28 mouse cellular contexts compared by ENCODE assay signal in genomic region chr14:44362301-44362700, GRCm38 (mm10). TPM values are rescaled to one million over a fixed set of nuclear protein-coding genes. Genes with fewer than 3 reads are reported as not detected.
DNase-seq lines count a peak whose midpoint lies in the region; ATAC-seq and TF ChIP-seq lines count a peak whose summit lies in the region.
"Not testable (repeated sequence)": the region's sequence is repeated elsewhere in the genome, so short reads cannot be mapped to it uniquely, and the experiment has no call there.
"Had no signal": no experiment of that assay in that cellular context is flagged by ENCODE, and none has a peak within 500 bp of the region (broad histone marks: within the 10 kb centered on the region; RNA-seq: fewer than 3 reads in every experiment).

No protein-coding gene starts in this region.

- H3K4me1 ChIP-seq in E14TG2a.4 (replicated peaks; ENCODE audit: low read depth, low read length); heart, adult 2 months (ENCODE audit: control insufficient read depth, insufficient read depth, low read length); intestine, postnatal 0 days (replicated peaks; ENCODE audit: control insufficient read depth, insufficient read depth, low read length); limb, embryonic 14.5 days (ENCODE audit: control insufficient read depth, insufficient read depth, low read length); midbrain, postnatal 0 days (ENCODE audit: insufficient read depth, low read length): not testable (repeated sequence)

- H3K79me2 ChIP-seq in heart, adult 2 months (replicated peaks; ENCODE audit: control insufficient read depth, insufficient read depth, low read length): not testable (repeated sequence)

- DNase-seq in ZHBTc4 (ENCODE audit: low read depth, low spot score): peak; percentile 41
- DNase-seq in embryo, embryonic 11 days: peak; percentile 2
- not testable (repeated sequence) for DNase-seq in heart, adult 2 months
- peak; percentile 4 for DNase-seq in limb, embryonic 14.5 days (ENCODE audit: low spot score)
- DNase-seq in midbrain, postnatal 0 days (ENCODE audit: low spot score): peak; percentile 1

- not testable (repeated sequence) for H3K4me3 ChIP-seq in E14TG2a.4 (replicated peaks; ENCODE audit: low read length); heart, adult 2 months; intestine, postnatal 0 days (ENCODE audit: low read depth, low read length); limb, embryonic 14.5 days (replicated peaks; ENCODE audit: low read length); midbrain, postnatal 0 days (ENCODE audit: low read depth, low read length)

- H3K9ac ChIP-seq in heart, adult 2 months (ENCODE audit: low read depth, low read length); intestine, postnatal 0 days (ENCODE audit: low read depth, low read length); limb, embryonic 14.5 days (ENCODE audit: low read depth, low read length, severe bottlenecking); midbrain, postnatal 0 days (replicated peaks; ENCODE audit: low read length, poor library complexity, severe bottlenecking): not testable (repeated sequence)

- H3K36me3 ChIP-seq in E14TG2a.4 (ENCODE audit: insufficient read depth, low read length); heart, adult 2 months (ENCODE audit: control insufficient read depth, insufficient read depth, low read length); intestine, postnatal 0 days (ENCODE audit: control insufficient read depth, insufficient read depth); limb, embryonic 14.5 days (ENCODE audit: control insufficient read depth, insufficient read depth, low read length); midbrain, postnatal 0 days (ENCODE audit: insufficient read depth, low read length): not testable (repeated sequence)

- not testable (repeated sequence) for TF ChIP-seq EP300 in heart, adult 2 months (IDR thresholded peaks at IDR 0.05; ENCODE audit: insufficient read depth, low read depth, low read length)

- H3K27ac ChIP-seq in heart, adult 2 months; intestine, postnatal 0 days (ENCODE audit: low read depth, low read length); limb, embryonic 14.5 days (replicated peaks; ENCODE audit: low read depth, low read length); midbrain, postnatal 0 days (ENCODE audit: low read depth, low read length): not testable (repeated sequence)

- not testable (repeated sequence) for H3K4me2 ChIP-seq in intestine, postnatal 0 days (replicated peaks; ENCODE audit: low read depth); limb, embryonic 14.5 days (replicated peaks; ENCODE audit: low read depth, low read length, severe bottlenecking); midbrain, postnatal 0 days (ENCODE audit: low read depth, low read length, poor library complexity, severe bottlenecking)

- H3K9me3 ChIP-seq in E14TG2a.4 (ENCODE audit: low read length); intestine, postnatal 0 days (ENCODE audit: control insufficient read depth); limb, embryonic 14.5 days (ENCODE audit: control insufficient read depth, low read length); midbrain, postnatal 0 days (ENCODE audit: low read length): not testable (repeated sequence)

- intact Hi-C loops in heart, adult 2 months (cut with DNase I): not testable (repeated sequence)

- H3K27me3 ChIP-seq in E14TG2a.4 (ENCODE audit: insufficient read depth, low read length); heart, adult 2 months (ENCODE audit: control insufficient read depth, insufficient read depth, low read length); intestine, postnatal 0 days (replicated peaks; ENCODE audit: control insufficient read depth, insufficient read depth, low read length); limb, embryonic 14.5 days (ENCODE audit: control insufficient read depth, insufficient read depth, low read length); midbrain, postnatal 0 days (ENCODE audit: insufficient read depth, low read length): not testable (repeated sequence)

- not testable (repeated sequence) for ATAC-seq in intestine, postnatal 0 days; limb, embryonic 14.5 days (ENCODE audit: low FRiP score, low read depth); midbrain, postnatal 0 days (ENCODE audit: low FRiP score)

- TF ChIP-seq POLR2A in heart, adult 2 months (IDR thresholded peaks at IDR 0.05; ENCODE audit: insufficient read depth, low read depth, low read length); limb, embryonic 14.5 days (IDR thresholded peaks at IDR 0.05; ENCODE audit: borderline replicate concordance, extremely low read depth, insufficient read depth, insufficient read length): not testable (repeated sequence)

- peak; percentile 35 for TF ChIP-seq CTCF in E14TG2a.4 (conservative IDR thresholded peaks at IDR 0.05; ENCODE audit: low read length)
- TF ChIP-seq CTCF in heart, adult 2 months (IDR thresholded peaks at IDR 0.05): peak; percentile 31
- TF ChIP-seq CTCF in intestine, postnatal 0 days (IDR thresholded peaks at IDR 0.05; ENCODE audit: low read depth): peak; percentile 47
- TF ChIP-seq CTCF in midbrain, postnatal 0 days (IDR thresholded peaks at IDR 0.05): peak; percentile 60

RNA-seq across cellular contexts. Expression of gene Gm8229, which starts 2.9 kb away (rescaled TPM):
- total RNA-seq in heart, adult 2 months (2021): not detected
- not detected in 2 replicates for polyA plus RNA-seq in heart, adult 2 months (2012; rRNA removed)
- not detected in 2 replicates for polyA plus RNA-seq in intestine, postnatal 0 days (2015; fragmentation: Nextera tagmentation; extraction: Ambion mirVana)
- not detected in 2 replicates for polyA plus RNA-seq in limb, embryonic 14.5 days (2012; rRNA removed)
- not detected in 2 replicates for polyA plus RNA-seq in limb, embryonic 14.5 days (2014; fragmentation: Nextera tagmentation; extraction: Ambion mirVana)
- 0.24 TPM in 1 of 2 replicates, not detected in the other for total RNA-seq in midbrain, postnatal 0 days (2014; rRNA removed)
- polyA plus RNA-seq in midbrain, postnatal 0 days (2015; fragmentation: Nextera tagmentation; extraction: Ambion mirVana): not detected in 2 replicates
- total RNA-seq: adrenal gland, postnatal 25 days; gastrocnemius, postnatal 14 days; heart, postnatal 14 days; layer of hippocampus, adult 8-10 months; layer of hippocampus, postnatal 36 days; left cerebral cortex, postnatal 25 days; MEL; neutrophil, adult 5-6 weeks had no signal
- polyA plus RNA-seq: cortical plate, adult 2 months; forebrain, embryonic 16.5 days; heart, embryonic 12.5 days; hindbrain, embryonic 12.5 days; intestine, embryonic 14.5 days; limb, embryonic 13.5 days; liver, embryonic 14.5 days; lung, embryonic 16.5 days; macrophage; midbrain, embryonic 16.5 days; small intestine, adult 2 months; stomach, embryonic 16.5 days; thymus, adult 2 months had no signal

RNA-seq across cellular contexts. Expression of gene Gm5930, which starts 23.9 kb away (rescaled TPM):
- total RNA-seq in heart, adult 2 months (2021): not detected
- not detected in 2 replicates for polyA plus RNA-seq in heart, adult 2 months (2012; rRNA removed)
- not detected in 2 replicates for polyA plus RNA-seq in intestine, postnatal 0 days (2015; fragmentation: Nextera tagmentation; extraction: Ambion mirVana)
- polyA plus RNA-seq in limb, embryonic 14.5 days (2012; rRNA removed): not detected in 2 replicates
- not detected in 2 replicates for polyA plus RNA-seq in limb, embryonic 14.5 days (2014; fragmentation: Nextera tagmentation; extraction: Ambion mirVana)
- not detected in 2 replicates for total RNA-seq in midbrain, postnatal 0 days (2014; rRNA removed)
- polyA plus RNA-seq in midbrain, postnatal 0 days (2015; fragmentation: Nextera tagmentation; extraction: Ambion mirVana): not detected in 2 replicates
- total RNA-seq: adrenal gland, postnatal 25 days; gastrocnemius, postnatal 14 days; heart, postnatal 14 days; layer of hippocampus, adult 8-10 months; layer of hippocampus, postnatal 36 days; left cerebral cortex, postnatal 25 days; MEL; neutrophil, adult 5-6 weeks had no signal
- polyA plus RNA-seq: cortical plate, adult 2 months; forebrain, embryonic 16.5 days; heart, embryonic 12.5 days; hindbrain, embryonic 12.5 days; intestine, embryonic 14.5 days; limb, embryonic 13.5 days; liver, embryonic 14.5 days; lung, embryonic 16.5 days; macrophage; midbrain, embryonic 16.5 days; small intestine, adult 2 months; stomach, embryonic 16.5 days had no signal

RNA-seq across cellular contexts. Expression of gene Gm3371, which starts 48.2 kb away (rescaled TPM):
- not detected for total RNA-seq in heart, adult 2 months (2021)
- polyA plus RNA-seq in heart, adult 2 months (2012; rRNA removed): not detected in 2 replicates
- polyA plus RNA-seq in intestine, postnatal 0 days (2015; fragmentation: Nextera tagmentation; extraction: Ambion mirVana): not detected in 2 replicates
- not detected in 2 replicates for polyA plus RNA-seq in limb, embryonic 14.5 days (2012; rRNA removed)
- not detected in 2 replicates for polyA plus RNA-seq in limb, embryonic 14.5 days (2014; fragmentation: Nextera tagmentation; extraction: Ambion mirVana)
- total RNA-seq in midbrain, postnatal 0 days (2014; rRNA removed): not detected in 2 replicates
- not detected in 2 replicates for polyA plus RNA-seq in midbrain, postnatal 0 days (2015; fragmentation: Nextera tagmentation; extraction: Ambion mirVana)
- total RNA-seq: adrenal gland, postnatal 25 days; gastrocnemius, postnatal 14 days; heart, postnatal 14 days; layer of hippocampus, adult 8-10 months; layer of hippocampus, postnatal 36 days; left cerebral cortex, postnatal 25 days; MEL; neutrophil, adult 5-6 weeks had no signal
- polyA plus RNA-seq: cortical plate, adult 2 months; forebrain, embryonic 16.5 days; heart, embryonic 12.5 days; hindbrain, embryonic 12.5 days; intestine, embryonic 14.5 days; limb, embryonic 13.5 days; liver, embryonic 14.5 days; lung, embryonic 16.5 days; macrophage; midbrain, embryonic 16.5 days; small intestine, adult 2 months; stomach, embryonic 16.5 days; thymus, adult 2 months had no signal
